Mouse (Mus musculus) lung, adult 2 months (tissue): ENCODE measurements at regions not wholly inside any gene's neighbourhood (a gene's known extent, or its start where the extent isn't known, plus 50 kb on each side); places are given as distances from the start of the nearest gene placed in this dataset.

Source experiments
- DNase-seq: peaks from one replicate; pipeline ENCODE4 v3.0.0; 2022
- H3K4me1 ChIP-seq: fragments of 200-500 bp; 2 replicates; pipeline ENCODE4 v1.6.1; 2011; ENCODE audit warnings: low read length; ENCODE audit not compliant: control insufficient read depth, insufficient read depth
- H3K4me3 ChIP-seq: fragments of 200-500 bp; replicated peaks from 2 replicates; pipeline ENCODE3; 2011; ENCODE audit warnings: low read depth, mild to moderate bottlenecking, control low read depth, low read length; ENCODE audit errors: extremely low read depth
- CTCF ChIP-seq: fragments of 200-500 bp; IDR thresholded peaks from 2 replicates; pipeline ENCODE4 v1.5.1; 2011; ENCODE audit warnings: mild to moderate bottlenecking, low read length, control low read depth; ENCODE audit not compliant: insufficient read depth
- POLR2A ChIP-seq: fragments of 200-500 bp; IDR thresholded peaks from 2 replicates; pipeline ENCODE4 v1.6.1; 2011; ENCODE audit warnings: low read depth, mild to moderate bottlenecking, control low read depth, low read length, borderline replicate concordance; ENCODE audit errors: extremely low read depth
- WGBS: fragments of 180-500 bp; shearing (Covaris S2); methylation state at CpG from one replicate; pipeline ENCODE4 v1.1.7; 2018; 5-methylcytosine and 5-hydroxymethylcytosine counted together

DNA sequence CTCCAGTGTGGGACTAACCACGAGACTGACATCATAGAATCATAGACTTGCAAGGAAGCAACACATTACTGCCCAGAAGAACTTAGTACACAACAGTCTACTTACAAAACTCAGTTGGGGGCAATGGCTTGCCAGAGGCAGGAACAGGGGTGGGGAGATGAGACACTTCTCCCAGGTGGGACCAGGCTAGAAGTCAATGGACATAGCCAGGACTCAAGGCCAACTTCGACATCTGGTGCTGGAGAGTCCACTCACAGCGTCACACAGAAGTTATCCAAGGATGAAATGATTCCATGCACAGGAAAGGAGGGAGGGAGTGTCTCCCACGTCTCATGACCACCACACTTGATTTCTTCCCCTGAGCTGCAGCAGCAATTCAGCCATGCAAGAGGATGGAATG, 50.6 kb upstream of the Galnt15 start:
- WGBS = 76% methylated on average over 4 of the region's 4 CpGs
- TF ChIP-seq CTCF (no peak), POLR2A (no peak)
- Histone ChIP-seq H3K4me1 (no peaks in the 10 kb centered on the region), H3K4me3 (no peak overlapping the region)
- DNase-seq = no peak

DNA sequence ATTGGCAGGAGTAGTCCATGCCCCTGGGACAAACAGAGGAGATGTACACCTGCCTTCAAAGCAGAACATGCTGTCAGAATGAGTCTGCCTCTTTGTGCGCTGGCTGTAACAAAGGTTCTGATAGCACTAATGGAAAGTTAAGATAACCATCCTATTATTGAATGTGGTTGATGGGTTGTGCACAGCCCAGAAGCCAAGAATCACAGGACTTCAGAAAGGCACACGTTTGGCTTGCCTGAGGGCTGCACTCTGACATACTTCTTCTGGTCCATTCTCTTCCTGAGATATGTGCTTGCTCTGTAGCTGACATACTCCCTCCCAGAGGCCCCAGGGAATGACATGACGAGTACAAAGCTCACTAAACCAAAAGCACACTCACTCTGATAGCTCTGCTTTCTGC, 50.1 kb upstream of the Galnt15 start:
- DNase-seq = no peak

More for the DNA sequence above, 50.1 kb upstream of the Galnt15 start:
- H3K4me3 ChIP-seq = no peak overlapping the region
- 75% methylated on average over 3 of the region's 3 CpGs for WGBS
- TF ChIP-seq POLR2A (no peak), CTCF (no peak)
- H3K4me1 ChIP-seq = no peaks in the 10 kb centered on the region
